Mouse (Mus musculus) lung, adult 2 months (tissue): ENCODE results near the gene Fam155a. TPM values are rescaled to one million over a fixed set of nuclear protein-coding genes. Genes with fewer than 3 reads are reported as not detected.
A peak's percentile ranks its signal among the peaks of the same experiment; 100 is the strongest.

Source experiments
- DNase-seq: peaks from one replicate; pipeline ENCODE4 v3.0.0; 2022
- H3K4me1 ChIP-seq: fragments of 200-500 bp; 2 replicates; pipeline ENCODE4 v1.6.1; 2011; ENCODE audit warnings: low read length; ENCODE audit not compliant: control insufficient read depth, insufficient read depth
- H3K4me3 ChIP-seq: fragments of 200-500 bp; replicated peaks from 2 replicates; pipeline ENCODE3; 2011; ENCODE audit warnings: low read depth, mild to moderate bottlenecking, control low read depth, low read length; ENCODE audit errors: extremely low read depth
- CTCF ChIP-seq: fragments of 200-500 bp; IDR thresholded peaks from 2 replicates; pipeline ENCODE4 v1.5.1; 2011; ENCODE audit warnings: mild to moderate bottlenecking, low read length, control low read depth; ENCODE audit not compliant: insufficient read depth
- POLR2A ChIP-seq: fragments of 200-500 bp; IDR thresholded peaks from 2 replicates; pipeline ENCODE4 v1.6.1; 2011; ENCODE audit warnings: low read depth, mild to moderate bottlenecking, control low read depth, low read length, borderline replicate concordance; ENCODE audit errors: extremely low read depth
- WGBS: fragments of 180-500 bp; shearing (Covaris S2); methylation state at CpG from one replicate; pipeline ENCODE4 v1.1.7; 2018; 5-methylcytosine and 5-hydroxymethylcytosine counted together
- polyA plus RNA-seq: library from polyadenylated mRNA; depleted of rRNA; stranded (reverse); fragments of >200 nt; gene quantifications from 2 replicates; pipeline ENCODE4 v1.2.3, GENCODE M21; 2012

Gene Fam155a
- polyA plus RNA-seq, 1 experiment = 0.04 TPM

DNA sequence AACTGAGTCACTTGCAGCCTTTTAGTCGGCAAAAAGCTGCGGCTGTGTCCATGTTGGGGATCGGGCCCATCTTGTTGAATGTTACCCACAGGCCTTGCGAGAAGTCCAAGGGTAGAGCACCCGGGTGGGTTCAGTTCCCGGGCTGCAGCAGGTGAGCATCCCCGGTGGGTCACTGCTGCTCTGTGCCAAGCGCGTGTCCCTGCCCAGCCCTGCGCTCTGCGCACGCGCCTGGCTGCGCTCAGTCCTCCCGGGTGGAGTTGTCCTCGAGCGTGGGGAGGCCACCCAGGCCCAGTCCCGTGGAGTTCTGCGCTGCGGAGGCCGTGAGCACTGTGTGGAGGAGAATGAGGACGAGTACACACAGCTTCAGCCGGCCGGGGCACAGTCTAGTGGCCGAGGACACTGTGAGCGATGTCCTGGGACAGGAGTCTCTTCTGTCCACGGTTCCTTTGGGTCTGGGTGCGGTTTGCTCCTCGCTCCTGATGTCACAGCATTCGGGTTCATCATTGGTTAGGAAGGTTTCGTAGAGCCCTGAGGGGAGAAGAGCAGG lies 563.4 kb downstream of the Fam155a start:
- Histone ChIP-seq H3K4me1 (no peaks in the 10 kb centered on the region), H3K4me3 (no peak overlapping the region)
- 93% methylated on average over 31 of the region's 31 CpGs for WGBS
- DNase-seq = no peak
- TF ChIP-seq CTCF = no peak

DNA sequence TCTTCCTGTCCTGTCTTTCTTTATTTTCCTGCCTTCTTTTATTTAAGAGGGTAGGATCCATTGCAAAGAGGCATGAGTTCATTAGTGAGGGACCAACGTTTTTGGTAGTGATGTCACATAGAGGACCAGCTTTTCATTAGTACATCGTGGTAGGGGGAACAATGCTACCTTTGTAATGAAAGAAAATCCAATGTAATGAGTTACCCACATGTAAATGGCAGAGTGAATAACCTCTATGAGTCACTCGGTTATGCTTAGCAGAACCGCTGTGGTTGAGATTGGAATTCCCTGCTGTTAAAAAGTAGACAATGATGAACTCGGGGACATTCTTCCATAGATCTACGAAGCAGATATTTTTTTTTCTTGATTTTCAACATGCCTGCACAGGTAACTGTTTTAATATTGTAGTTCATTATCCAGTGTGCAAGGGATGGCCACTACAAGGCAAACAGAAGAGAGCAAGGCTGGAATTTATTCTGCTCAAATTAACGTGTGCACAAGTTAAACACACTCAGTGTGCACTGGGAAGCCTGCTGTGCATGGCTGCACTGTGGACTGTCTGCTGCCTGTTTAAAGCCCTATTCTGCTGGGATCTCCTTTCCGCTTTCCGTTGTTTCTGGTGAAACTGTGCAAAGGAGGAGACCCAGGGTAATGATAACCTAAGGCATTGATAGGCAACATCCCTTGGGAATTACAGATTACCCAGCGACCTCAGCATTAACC lies 566.5 kb downstream of the Fam155a start:
- TF ChIP-seq CTCF (no peak), POLR2A (no peak)
- DNase-seq = no peak
- WGBS = 71% methylated on average over 10 of the region's 10 CpGs
- no peaks in the 10 kb centered on the region for H3K4me1 ChIP-seq
- H3K4me3 ChIP-seq = no peak overlapping the region

DNA sequence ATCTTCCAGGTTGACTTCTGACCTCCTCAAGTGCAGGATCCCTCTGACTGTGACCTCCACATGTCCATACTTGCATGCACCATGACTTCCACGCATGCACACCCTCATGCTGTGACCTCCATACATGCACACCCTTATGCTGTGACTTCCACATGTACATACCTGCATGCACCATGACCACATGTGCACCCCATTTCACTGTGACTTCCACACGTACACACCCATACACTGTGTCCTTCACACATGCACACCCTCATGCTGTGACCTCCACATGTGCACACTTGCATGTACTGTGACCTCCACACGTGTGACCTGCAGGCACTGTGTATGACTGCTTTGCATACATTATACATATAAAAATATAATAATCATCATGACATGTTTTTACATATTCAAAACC lies 570.9 kb downstream of the Fam155a start:
- 79% methylated on average over 3 of the region's 3 CpGs for WGBS
- H3K4me3 ChIP-seq = no peak overlapping the region
- TF ChIP-seq CTCF (no peak), POLR2A (no peak)
- no peak for DNase-seq
- H3K4me1 ChIP-seq = no peaks in the 10 kb centered on the region

DNA sequence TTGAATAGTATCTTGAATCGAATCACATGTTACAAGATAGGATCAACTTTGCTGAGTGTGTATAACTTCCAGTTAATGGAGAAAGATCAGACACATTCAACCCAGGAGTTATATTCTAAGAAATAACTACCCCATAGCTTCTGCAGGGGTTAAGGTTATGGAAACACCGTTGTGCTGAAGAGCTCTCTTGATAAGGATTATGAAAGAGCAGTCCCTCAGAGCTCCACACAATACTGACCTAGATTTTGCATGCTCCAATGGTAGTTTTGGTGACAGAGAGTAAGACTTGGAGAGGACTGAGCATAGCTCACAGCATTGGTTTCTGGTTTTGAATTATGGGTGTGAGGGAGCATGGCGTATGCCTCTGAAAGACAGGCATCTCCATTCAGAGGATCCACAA lies 579.3 kb downstream of the Fam155a start:
- no peaks in the 10 kb centered on the region for H3K4me1 ChIP-seq
- no peak for DNase-seq
- TF ChIP-seq POLR2A (no peak), CTCF (no peak)
- WGBS = 65% methylated on average over 3 of the region's 3 CpGs
- no peak overlapping the region for H3K4me3 ChIP-seq

GRCm38 (mm10) chr8:9188616-9189015 lies 582.3 kb downstream of the Fam155a start:
- H3K4me1 ChIP-seq = no peaks in the 10 kb centered on the region
- TF ChIP-seq CTCF (peak; percentile 10; the same call in 1 of the 2 replicates), POLR2A (no peak)
- H3K4me3 ChIP-seq = no peak overlapping the region
- no peak for DNase-seq
- 26% methylated on average over 4 of the region's 4 CpGs for WGBS

DNA sequence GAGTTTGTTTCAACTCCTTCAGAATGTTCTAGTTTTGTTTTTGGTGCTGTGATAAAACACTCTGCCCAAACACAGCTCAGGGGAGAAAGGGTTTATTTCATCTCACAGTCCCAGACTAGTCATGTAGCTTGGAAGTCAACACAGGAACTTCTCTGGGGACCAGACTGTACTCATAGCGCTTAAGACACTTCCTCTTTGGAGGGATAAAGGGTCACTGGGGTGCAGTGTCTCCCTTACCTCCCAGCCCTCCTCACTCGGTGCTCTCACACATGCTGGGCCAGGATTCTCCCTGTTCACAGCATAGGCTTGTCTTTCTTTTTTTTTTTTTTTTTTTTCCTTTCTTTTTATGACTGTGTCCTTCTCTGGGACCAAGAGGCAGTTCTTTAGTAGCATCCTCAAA lies 585.8 kb downstream of the Fam155a start:
- Histone ChIP-seq H3K4me3 (no peak overlapping the region), H3K4me1 (no peaks in the 10 kb centered on the region)
- DNase-seq = no peak
- WGBS = 29% methylated on average over 2 of the region's 2 CpGs
- TF ChIP-seq POLR2A (no peak), CTCF (no peak)

DNA sequence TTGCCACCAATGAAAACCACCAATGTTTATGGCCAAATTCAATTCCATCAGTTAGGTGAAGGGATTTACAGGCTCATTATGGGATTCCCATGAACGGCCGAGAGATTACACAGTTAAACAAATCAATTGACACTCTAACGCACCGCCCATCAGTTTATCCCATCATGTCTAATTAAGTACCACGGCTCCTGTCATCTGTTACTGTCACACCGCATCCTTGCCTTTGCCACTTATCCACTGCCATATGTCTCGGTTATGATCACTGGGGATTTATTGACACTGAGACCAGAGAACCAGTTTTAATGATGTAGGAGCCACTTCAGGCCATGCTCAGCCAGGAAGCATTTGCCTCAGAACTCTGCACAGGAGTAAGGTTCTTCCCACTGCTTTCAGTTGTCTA lies 588.5 kb downstream of the Fam155a start:
- H3K4me1 ChIP-seq = no peaks in the 10 kb centered on the region
- TF ChIP-seq POLR2A = no peak
- no peak for TF ChIP-seq CTCF
- 93% methylated on average over 7 of the region's 7 CpGs for WGBS
- H3K4me3 ChIP-seq = no peak overlapping the region
- no peak for DNase-seq

- Histone ChIP-seq H3K4me1 (no peaks in the 10 kb centered on the region), H3K4me3 (no peak overlapping the region)
- WGBS = 78% methylated on average over 17 of the region's 17 CpGs
- TF ChIP-seq POLR2A (no peak), CTCF (no peak)
- no peak for DNase-seq
Measured at GRCm38 (mm10) chr8:9180686-9181315, 590.2 kb downstream of the Fam155a start.

- TF ChIP-seq CTCF = no peak
- 71% methylated on average over 7 of the region's 7 CpGs for WGBS
- Histone ChIP-seq H3K4me3 (no peak overlapping the region), H3K4me1 (peaks cover 3% of the 10 kb centered on the region; the same call in 1 of the 2 replicates)
- no peak for DNase-seq
Measured at GRCm38 (mm10) chr8:9176974-9177373, 594.0 kb downstream of the Fam155a start.
